8 mouse cellular contexts compared by ENCODE assay signal in genomic region chr2:27702904-27703666, GRCm38 (mm10). TPM values are rescaled to one million over a fixed set of nuclear protein-coding genes. Genes with fewer than 3 reads are reported as not detected.
A peak's percentile ranks its signal among the peaks of the same experiment; 100 is the strongest.
DNase-seq lines count a peak whose midpoint lies in the region; ATAC-seq and TF ChIP-seq lines count a peak whose summit lies in the region.

No protein-coding gene starts in this region.

- H3K4me1 ChIP-seq in heart, embryonic 12.5 days (replicated peaks) = peaks cover 85% of the 10 kb centered on the region
- H3K4me1 ChIP-seq in bone marrow, adult 2 months (ENCODE audit: control insufficient read depth, insufficient read depth, low read length) = peaks cover 3% of the 10 kb centered on the region; the same call in 1 of the 2 replicates
- H3K4me1 ChIP-seq in kidney, postnatal 0 days (replicated peaks; ENCODE audit: insufficient read depth, low read length) = peaks cover 33% of the 10 kb centered on the region
- peaks cover 8% of the 10 kb centered on the region for H3K4me1 ChIP-seq in forebrain, postnatal 0 days (ENCODE audit: insufficient read depth)

- TF ChIP-seq POLR2A in bone marrow, adult 2 months (IDR thresholded peaks at IDR 0.05; ENCODE audit: borderline replicate concordance, control insufficient read depth, low read depth, low read length) = peak; percentile 32; the same call in 1 of the 2 replicates

- H3K27ac ChIP-seq in heart, embryonic 12.5 days (ENCODE audit: poor library complexity, severe bottlenecking) = peak overlapping the region; percentile 1
- no peak overlapping the region for H3K27ac ChIP-seq in bone marrow, adult 2 months (ENCODE audit: control insufficient read depth, insufficient read depth, low read depth, low read length, poor library complexity)
- peak overlapping the region; percentile 13; the same call in 1 of the 2 replicates for H3K27ac ChIP-seq in kidney, postnatal 0 days
- no peak overlapping the region for H3K27ac ChIP-seq in forebrain, postnatal 0 days (ENCODE audit: low read depth, low read length)

- H3K4me2 ChIP-seq in heart, embryonic 12.5 days = peak overlapping the region; percentile 15; the same call in 1 of the 2 replicates
- H3K4me2 ChIP-seq in kidney, postnatal 0 days (ENCODE audit: low read length) = no peak overlapping the region
- H3K4me2 ChIP-seq in forebrain, postnatal 0 days (ENCODE audit: low read depth) = no peak overlapping the region

- no peaks in the 10 kb centered on the region for H3K9me3 ChIP-seq in heart, embryonic 12.5 days (replicated peaks)
- no peaks in the 10 kb centered on the region for H3K9me3 ChIP-seq in kidney, postnatal 0 days (replicated peaks; ENCODE audit: low read length)
- no peaks in the 10 kb centered on the region for H3K9me3 ChIP-seq in forebrain, postnatal 0 days (ENCODE audit: low read length)

- peak; percentile 66 for ATAC-seq in heart, embryonic 12.5 days (ENCODE audit: insufficient number of reproducible peaks, low FRiP score)
- ATAC-seq in kidney, postnatal 0 days (replicated peaks; ENCODE audit: low FRiP score, low read depth) = no peak; the same call in 1 of the 2 replicates
- peak; percentile 73 for ATAC-seq in megakaryocyte, adult 5-6 weeks (ENCODE audit: poor library complexity, severe bottlenecking)
- ATAC-seq in granulocyte monocyte progenitor cell, adult 5-6 weeks (replicated peaks; ENCODE audit: poor library complexity, severe bottlenecking) = no peak; the same call in 1 of the 2 replicates
- ATAC-seq in forebrain, postnatal 0 days = no peak

- DNase-seq in heart, adult 18-20 months = no peak
- DNase-seq in kidney, postnatal 0 days (ENCODE audit: low spot score) = no peak
- DNase-seq in forebrain, postnatal 0 days = no peak
- no peak for DNase-seq in cerebellum, adult 18-20 months

- H3K4me3 ChIP-seq in heart, embryonic 12.5 days = no peak overlapping the region
- H3K4me3 ChIP-seq in bone marrow, adult 2 months (replicated peaks; ENCODE audit: control insufficient read depth, low read depth, low read length) = no peak overlapping the region
- no peak overlapping the region for H3K4me3 ChIP-seq in kidney, postnatal 0 days (replicated peaks; ENCODE audit: low read depth, low read length)
- H3K4me3 ChIP-seq in forebrain, postnatal 0 days (ENCODE audit: low read depth, low read length) = no peak overlapping the region

- H3K27me3 ChIP-seq in heart, embryonic 12.5 days (replicated peaks) = no peaks in the 10 kb centered on the region
- H3K27me3 ChIP-seq in kidney, postnatal 0 days (ENCODE audit: insufficient read depth, low read length) = no peaks in the 10 kb centered on the region
- H3K27me3 ChIP-seq in forebrain, postnatal 0 days (ENCODE audit: insufficient read depth, low read length) = no peaks in the 10 kb centered on the region

- no peak for TF ChIP-seq CTCF in bone marrow, adult 2 months (IDR thresholded peaks at IDR 0.05; ENCODE audit: control insufficient read depth, insufficient read depth, low read length)
- TF ChIP-seq CTCF in kidney, postnatal 0 days (IDR thresholded peaks at IDR 0.05; ENCODE audit: low read depth) = no peak
- TF ChIP-seq CTCF in forebrain, postnatal 0 days (IDR thresholded peaks at IDR 0.05; ENCODE audit: low read depth) = no peak

- peak overlapping the region; percentile 53 for H3K9ac ChIP-seq in heart, embryonic 12.5 days
- no peak overlapping the region for H3K9ac ChIP-seq in kidney, postnatal 0 days (ENCODE audit: low read depth, low read length)
- H3K9ac ChIP-seq in forebrain, postnatal 0 days = no peak overlapping the region

- WGBS in heart, embryonic 12.5 days = 39% methylated on average over 10 of the region's 10 CpGs
- 24% methylated on average over 10 of the region's 10 CpGs for WGBS in bone marrow, adult 2 months
- 83% methylated on average over 10 of the region's 10 CpGs for WGBS in kidney, postnatal 0 days
- 85% methylated on average over 10 of the region's 10 CpGs for WGBS in forebrain, postnatal 0 days

- no peaks in the 10 kb centered on the region for H3K36me3 ChIP-seq in heart, embryonic 12.5 days
- H3K36me3 ChIP-seq in kidney, postnatal 0 days (ENCODE audit: insufficient read depth, low read length) = 0 out of 2 replicates have a peak, but pooled peaks cover under 1% of the 10 kb centered on the region
- H3K36me3 ChIP-seq in forebrain, postnatal 0 days (ENCODE audit: insufficient read depth) = no peaks in the 10 kb centered on the region

RNA-seq across cellular contexts. Expression of gene Rxra, which starts 26.8 kb away (rescaled TPM):
- 7.8 and 8.6 TPM in 2 replicates for polyA plus RNA-seq in heart, embryonic 12.5 days (2016; fragmentation: Nextera tagmentation; extraction: Ambion mirVana)
- total RNA-seq in heart, adult 18-20 months (2021) = 10 to 100 TPM; 51.3 to 52.4 TPM
- polyA plus RNA-seq in bone marrow, adult 2 months (2011; ENCODE audit: insufficient read depth, insufficient read length, low replicate concordance, missing spikeins) = 4.9 and 7.3 TPM in 2 replicates
- polyA plus RNA-seq in kidney, postnatal 0 days (2015; fragmentation: Nextera tagmentation; extraction: Ambion mirVana) = 9.4 and 9.6 TPM in 2 replicates
- 15.4 and 16.1 TPM in 2 replicates for total RNA-seq in megakaryocyte, adult 5-6 weeks (2015)
- 16.8 and 17.0 TPM in 2 replicates for total RNA-seq in megakaryocyte, adult 5-6 weeks (2017)
- total RNA-seq in granulocyte monocyte progenitor cell, adult 5-6 weeks (2014; fragmentation: Nextera tagmentation) = 1.8 and 3.2 TPM in 2 replicates
- total RNA-seq in granulocyte monocyte progenitor cell, adult 5-6 weeks (2017) = 0.77 and 1.4 TPM in 2 replicates
- 9.4 and 19.3 TPM in 2 replicates for total RNA-seq in forebrain, postnatal 0 days (2014; rRNA removed)
- 1.7 and 2.1 TPM in 2 replicates for polyA plus RNA-seq in forebrain, postnatal 0 days (2015; fragmentation: Nextera tagmentation; extraction: Ambion mirVana)

Comparison
In these comparisons a context has a peak if more than half of its experiments do, and no peak if none do; other contexts are left out.
1. ATAC-seq: peak in heart, embryonic 12.5 days (single experiment) and megakaryocyte, adult 5-6 weeks (single experiment); none in kidney, postnatal 0 days (single experiment), granulocyte monocyte progenitor cell, adult 5-6 weeks (single experiment) and forebrain, postnatal 0 days (single experiment).
2. H3K27ac ChIP-seq: peak in heart, embryonic 12.5 days (single experiment) and kidney, postnatal 0 days (single experiment); none in bone marrow, adult 2 months (single experiment) and forebrain, postnatal 0 days (single experiment).